Mouse (Mus musculus): ENCODE measurements around the gene Triobp. TPM values are rescaled to one million over a fixed set of nuclear protein-coding genes. Genes with fewer than 3 reads are reported as not detected.
A peak's percentile ranks its signal among the peaks of the same experiment; 100 is the strongest.

Gene Triobp
- total RNA-seq, 2 experiments from 2014 or later = 32.3 to 44.7 TPM

GRCm38 (mm10) chr15:79051461-79052360 is 104.2 kb downstream of the Triobp start:
- ATAC-seq (replicated peaks; ENCODE audit: poor library complexity, severe bottlenecking) = peak; percentile 57

DNA sequence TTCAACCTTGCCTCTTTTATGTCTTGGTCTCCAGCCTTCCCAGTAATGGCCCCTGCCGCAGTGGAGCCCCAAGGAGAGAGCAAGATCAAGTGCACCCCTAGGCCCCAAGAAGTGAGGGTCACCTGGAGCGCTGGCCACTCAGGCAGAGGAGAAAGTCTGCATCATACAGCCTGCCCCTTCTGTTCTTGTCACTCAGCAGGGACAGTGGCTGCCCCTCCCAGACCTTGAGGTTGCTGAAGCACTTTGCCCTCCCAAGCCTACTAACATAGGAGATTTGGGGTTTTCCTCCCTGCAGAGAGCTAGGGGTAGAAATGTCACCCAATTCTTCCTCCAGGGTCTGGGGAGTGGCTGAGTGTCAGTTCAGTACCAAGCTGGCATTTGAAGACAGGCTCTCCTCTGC is 104.8 kb downstream of the Triobp start:
- ATAC-seq (replicated peaks; ENCODE audit: poor library complexity, severe bottlenecking) = no peak

Other genes starting within 250 kb of the Triobp start
- not detected in 2 replicates for gene Elfn2, start 229.0 kb upstream of the Triobp start, total RNA-seq (2014; fragmentation: Nextera tagmentation)
- not detected in 2 replicates for gene Elfn2, start 229.0 kb upstream of the Triobp start, total RNA-seq (2017)
- gene Mfng, start 174.2 kb upstream of the Triobp start, total RNA-seq (2014; fragmentation: Nextera tagmentation) = 31.2 and 34.9 TPM in 2 replicates
- 4.5 and 8.2 TPM in 2 replicates for gene Mfng, start 174.2 kb upstream of the Triobp start, total RNA-seq (2017)
- not detected in 2 replicates for gene Card10, start 144.7 kb upstream of the Triobp start, total RNA-seq (2014; fragmentation: Nextera tagmentation)
- gene Card10, start 144.7 kb upstream of the Triobp start, total RNA-seq (2017) = 0.22 TPM in 1 of 2 replicates, not detected in the other
- gene Cdc42ep1, start 105.1 kb upstream of the Triobp start, total RNA-seq (2014; fragmentation: Nextera tagmentation) = not detected in 2 replicates
- not detected in 2 replicates for gene Cdc42ep1, start 105.1 kb upstream of the Triobp start, total RNA-seq (2017)
- not detected in 2 replicates for gene Lgals2, start 92.2 kb upstream of the Triobp start, total RNA-seq (2014; fragmentation: Nextera tagmentation)
- gene Lgals2, start 92.2 kb upstream of the Triobp start, total RNA-seq (2017) = not detected in 2 replicates
- 46.3 and 48.6 TPM in 2 replicates for gene Gga1, start 70.5 kb upstream of the Triobp start, total RNA-seq (2014; fragmentation: Nextera tagmentation)
- 13.9 and 17.6 TPM in 2 replicates for gene Gga1, start 70.5 kb upstream of the Triobp start, total RNA-seq (2017)
- not detected in 2 replicates for gene Gm49510, start 48.1 kb upstream of the Triobp start, total RNA-seq (2014; fragmentation: Nextera tagmentation)
- gene Gm49510, start 48.1 kb upstream of the Triobp start, total RNA-seq (2017) = 1.1 TPM in 1 of 2 replicates, not detected in the other
- gene Sh3bp1, start 48.0 kb upstream of the Triobp start, total RNA-seq (2014; fragmentation: Nextera tagmentation) = 58.0 and 70.8 TPM in 2 replicates
- gene Sh3bp1, start 48.0 kb upstream of the Triobp start, total RNA-seq (2017) = 19.3 and 29.4 TPM in 2 replicates
- gene Pdxp, start 33.8 kb upstream of the Triobp start, total RNA-seq (2014; fragmentation: Nextera tagmentation) = 10.6 and 19.8 TPM in 2 replicates
- 4.0 and 6.4 TPM in 2 replicates for gene Pdxp, start 33.8 kb upstream of the Triobp start, total RNA-seq (2017)
- 677 and 745 TPM in 2 replicates for gene Lgals1, start 21.0 kb upstream of the Triobp start, total RNA-seq (2014; fragmentation: Nextera tagmentation)
- gene Lgals1, start 21.0 kb upstream of the Triobp start, total RNA-seq (2017) = 746 and 991 TPM in 2 replicates
- gene Nol12, start 12.8 kb upstream of the Triobp start, total RNA-seq (2014; fragmentation: Nextera tagmentation) = 34.4 and 60.8 TPM in 2 replicates
- 20.1 and 30.7 TPM in 2 replicates for gene Nol12, start 12.8 kb upstream of the Triobp start, total RNA-seq (2017)
- gene H1f0, start 80.7 kb downstream of the Triobp start, total RNA-seq (2014; fragmentation: Nextera tagmentation) = 10.6 and 17.0 TPM in 2 replicates
- 19.6 and 24.4 TPM in 2 replicates for gene H1f0, start 80.7 kb downstream of the Triobp start, total RNA-seq (2017)
- 0.73 TPM in 1 of 2 replicates, not detected in the other for gene Galr3, start 94.2 kb downstream of the Triobp start, total RNA-seq (2014; fragmentation: Nextera tagmentation)
- 0.65 and 2.1 TPM in 2 replicates for gene Galr3, start 94.2 kb downstream of the Triobp start, total RNA-seq (2017)
- 14.5 and 21.9 TPM in 2 replicates for gene Ankrd54, start 115.2 kb downstream of the Triobp start, total RNA-seq (2014; fragmentation: Nextera tagmentation)
- 14.0 and 20.8 TPM in 2 replicates for gene Ankrd54, start 115.2 kb downstream of the Triobp start, total RNA-seq (2017)
- 228 and 235 TPM in 2 replicates for gene Eif3l, start 127.5 kb downstream of the Triobp start, total RNA-seq (2014; fragmentation: Nextera tagmentation)
- 310 and 312 TPM in 2 replicates for gene Eif3l, start 127.5 kb downstream of the Triobp start, total RNA-seq (2017)
- 7.6 and 13.5 TPM in 2 replicates for gene Micall1, start 161.2 kb downstream of the Triobp start, total RNA-seq (2014; fragmentation: Nextera tagmentation)
- 4.1 and 7.1 TPM in 2 replicates for gene Micall1, start 161.2 kb downstream of the Triobp start, total RNA-seq (2017)
- gene Polr2f, start 193.3 kb downstream of the Triobp start, total RNA-seq (2014; fragmentation: Nextera tagmentation) = 60.5 and 134 TPM in 2 replicates
- gene Polr2f, start 193.3 kb downstream of the Triobp start, total RNA-seq (2017) = 91.1 and 113 TPM in 2 replicates
- gene 1700088E04Rik, start 193.5 kb downstream of the Triobp start, total RNA-seq (2014; fragmentation: Nextera tagmentation) = not detected in 2 replicates
- not detected in 2 replicates for gene 1700088E04Rik, start 193.5 kb downstream of the Triobp start, total RNA-seq (2017)
- not detected in 2 replicates for gene Sox10, start 217.5 kb downstream of the Triobp start, total RNA-seq (2014; fragmentation: Nextera tagmentation)
- not detected in 2 replicates for gene Sox10, start 217.5 kb downstream of the Triobp start, total RNA-seq (2017)